Mouse (Mus musculus) hindbrain, embryonic 15.5 days (tissue): ENCODE results near the gene 1700003E16Rik. TPM values are rescaled to one million over a fixed set of nuclear protein-coding genes. Genes with fewer than 3 reads are reported as not detected.

Experiments
- ATAC-seq: fragments of 200-750 bp; cut with Nextera tagmentation; 2 replicates; pipeline ENCODE4 v1.8.0; 2017; ENCODE audit warnings: low read depth, moderate number of reproducible peaks, moderate TSS enrichment; ENCODE audit not compliant: low FRiP score
- H3K27ac ChIP-seq: fragments of 300-500 bp; sonication (generic); replicated peaks from 2 replicates; pipeline ENCODE4 v1.5.1; 2015; ENCODE audit warnings: mild to moderate bottlenecking, inconsistent platforms
- H3K27me3 ChIP-seq: fragments of 300-500 bp; sonication (generic); 2 replicates; pipeline ENCODE4 v1.6.1; 2015; ENCODE audit warnings: control low read depth, inconsistent platforms
- H3K36me3 ChIP-seq: fragments of 300-500 bp; sonication (generic); 2 replicates; pipeline ENCODE4 v1.6.1; 2015; ENCODE audit warnings: control low read depth, inconsistent platforms
- H3K4me1 ChIP-seq: fragments of 300-500 bp; sonication (generic); replicated peaks from 2 replicates; pipeline ENCODE4 v1.6.1; 2015; ENCODE audit warnings: control low read depth, inconsistent platforms
- H3K4me2 ChIP-seq: fragments of 300-500 bp; sonication (generic); 2 replicates; pipeline ENCODE4 v1.6.1; 2015; ENCODE audit warnings: moderate library complexity, mild to moderate bottlenecking, inconsistent platforms
- H3K4me3 ChIP-seq: fragments of 300-500 bp; sonication (generic); 2 replicates; pipeline ENCODE4 v1.5.1; 2015; ENCODE audit warnings: mild to moderate bottlenecking, inconsistent platforms
- H3K9ac ChIP-seq: fragments of 300-500 bp; sonication (generic); 2 replicates; pipeline ENCODE4 v1.6.1; 2015; ENCODE audit warnings: inconsistent platforms
- H3K9me3 ChIP-seq: fragments of 300-500 bp; sonication (generic); 2 replicates; pipeline ENCODE4 v1.6.1; 2016; ENCODE audit warnings: control low read depth, inconsistent platforms
- WGBS: fragments of 180-500 bp; shearing (Covaris S2); methylation state at CpG from one replicate; pipeline ENCODE4 v1.1.7; 2015; 5-methylcytosine and 5-hydroxymethylcytosine counted together
- polyA plus RNA-seq: library from polyadenylated mRNA; unstranded; fragments of >200 nt; fragmentation: Nextera tagmentation; extraction: Ambion mirVana; gene quantifications from 2 replicates; pipeline ENCODE4 v1.2.1, GENCODE M21; 2015

The 1700003E16Rik gene
- polyA plus RNA-seq, 1 experiment from 2014 or later, result 9.8 TPM

- Histone ChIP-seq H3K9me3 (no peaks in the 10 kb centered on the region), H3K4me3 (no peak overlapping the region; the same call in 1 of the 2 replicates)
These were observed 37.1 kb upstream of the 1700003E16Rik start for GRCm38 (mm10) chr6:83118825-83119733.

DNA sequence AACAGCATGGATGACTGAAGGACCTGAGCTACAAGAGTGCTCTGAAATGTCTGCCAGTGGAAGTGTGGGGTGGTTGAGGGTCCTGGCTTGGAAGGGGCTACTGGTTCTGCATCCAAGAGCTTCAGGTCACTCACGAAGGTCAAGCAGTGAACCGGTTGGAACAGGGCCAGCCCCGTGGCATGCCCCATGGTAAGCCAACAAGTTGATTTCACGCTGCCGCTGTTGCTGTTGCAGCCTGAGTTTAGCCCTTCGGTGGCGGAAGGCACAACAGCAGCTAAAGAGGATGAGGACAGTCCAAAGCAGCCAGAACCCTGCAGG lies 36.5 kb upstream of the 1700003E16Rik start:
- H3K4me2 ChIP-seq, result peak overlapping the region; percentile 99
- peak overlapping the region; percentile 70; the same call in 1 of the 2 replicates for H3K9ac ChIP-seq
- peaks cover 69% of the 10 kb centered on the region for H3K4me1 ChIP-seq
- 51% methylated on average over 7 of the region's 7 CpGs for WGBS
- ATAC-seq, result no peak
- H3K4me3 ChIP-seq, result peak overlapping the region; percentile 65
- H3K27ac ChIP-seq, result no peak overlapping the region
- no peaks in the 10 kb centered on the region for H3K27me3 ChIP-seq
- H3K36me3 ChIP-seq, result peaks cover 22% of the 10 kb centered on the region
- H3K9me3 ChIP-seq, result no peaks in the 10 kb centered on the region

More at GRCm38 (mm10) chr6:83118825-83119733, 37.1 kb upstream of the 1700003E16Rik start:
- 87% methylated on average over 14 of the region's 14 CpGs for WGBS
- peak overlapping the region; percentile 99 for H3K4me2 ChIP-seq
- no peak overlapping the region for H3K9ac ChIP-seq
- ATAC-seq, result no peak
- H3K36me3 ChIP-seq, result peaks cover 22% of the 10 kb centered on the region
- no peak overlapping the region for H3K27ac ChIP-seq
- peaks cover 68% of the 10 kb centered on the region for H3K4me1 ChIP-seq
- no peaks in the 10 kb centered on the region for H3K27me3 ChIP-seq

DNA sequence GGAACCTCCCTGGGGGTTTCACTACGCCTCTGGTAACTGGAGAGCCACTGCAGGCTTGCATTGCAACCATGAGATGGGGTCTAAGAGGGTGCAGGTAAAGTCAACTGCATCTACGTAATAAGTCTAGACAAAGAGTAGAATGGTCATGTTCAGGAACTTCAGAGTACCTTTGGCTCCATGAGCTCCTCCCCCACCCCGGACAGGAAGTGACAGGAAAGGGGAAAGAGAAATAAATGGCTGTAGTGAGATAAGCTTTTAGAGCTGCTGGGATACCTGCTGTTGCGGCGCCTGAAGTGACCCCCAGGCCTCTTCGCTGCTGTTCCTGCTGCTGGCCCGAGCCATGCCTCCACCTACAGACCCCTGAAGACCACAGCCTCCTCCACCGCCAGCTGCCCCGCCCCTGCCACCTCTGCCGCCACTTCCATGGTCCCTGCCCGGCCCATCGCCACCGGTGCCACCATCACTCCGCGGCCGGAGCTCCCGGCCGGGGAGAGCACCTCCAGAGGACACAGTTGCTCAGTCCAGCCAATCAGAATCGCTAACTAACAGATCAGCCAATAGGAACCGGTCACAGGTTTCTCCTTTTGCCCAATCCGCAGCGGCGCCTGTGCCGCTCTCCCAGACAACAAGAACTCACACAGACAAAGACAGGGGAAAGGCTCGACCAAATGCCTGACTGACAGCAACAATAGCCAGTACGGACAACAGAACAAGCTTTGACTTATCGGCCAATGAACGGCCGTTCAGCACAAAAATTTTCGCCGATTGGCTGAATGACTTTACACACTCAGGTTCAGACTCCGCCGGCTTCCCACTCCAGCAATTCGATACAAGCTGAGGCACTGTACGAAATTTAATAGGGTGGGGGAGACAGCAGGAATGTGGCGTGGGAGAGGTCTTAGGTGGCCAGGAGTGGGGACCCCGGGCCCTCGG lies 35.0 kb upstream of the 1700003E16Rik start, which contains the start of gene Wbp1:
Wbp1 (minus strand) TSS at position 630 of the 933 bp plus-strand sequence.
- WGBS, result under 1% methylated on average over 38 of the region's 38 CpGs
- no peaks in the 10 kb centered on the region for H3K27me3 ChIP-seq
- H3K4me3 ChIP-seq, result peak within 1 kb of the TSS; percentile 65
- peak within 1 kb of the TSS; percentile 95 for H3K27ac ChIP-seq
- ATAC-seq, result peak; percentile 96
- H3K9me3 ChIP-seq, result no peaks in the 10 kb centered on the region
- peaks cover 68% of the 10 kb centered on the region for H3K4me1 ChIP-seq
- peaks cover 22% of the 10 kb centered on the region for H3K36me3 ChIP-seq
- H3K9ac ChIP-seq, result peak within 1 kb of the TSS; percentile 76
- peak within 1 kb of the TSS; percentile 99 for H3K4me2 ChIP-seq

DNA sequence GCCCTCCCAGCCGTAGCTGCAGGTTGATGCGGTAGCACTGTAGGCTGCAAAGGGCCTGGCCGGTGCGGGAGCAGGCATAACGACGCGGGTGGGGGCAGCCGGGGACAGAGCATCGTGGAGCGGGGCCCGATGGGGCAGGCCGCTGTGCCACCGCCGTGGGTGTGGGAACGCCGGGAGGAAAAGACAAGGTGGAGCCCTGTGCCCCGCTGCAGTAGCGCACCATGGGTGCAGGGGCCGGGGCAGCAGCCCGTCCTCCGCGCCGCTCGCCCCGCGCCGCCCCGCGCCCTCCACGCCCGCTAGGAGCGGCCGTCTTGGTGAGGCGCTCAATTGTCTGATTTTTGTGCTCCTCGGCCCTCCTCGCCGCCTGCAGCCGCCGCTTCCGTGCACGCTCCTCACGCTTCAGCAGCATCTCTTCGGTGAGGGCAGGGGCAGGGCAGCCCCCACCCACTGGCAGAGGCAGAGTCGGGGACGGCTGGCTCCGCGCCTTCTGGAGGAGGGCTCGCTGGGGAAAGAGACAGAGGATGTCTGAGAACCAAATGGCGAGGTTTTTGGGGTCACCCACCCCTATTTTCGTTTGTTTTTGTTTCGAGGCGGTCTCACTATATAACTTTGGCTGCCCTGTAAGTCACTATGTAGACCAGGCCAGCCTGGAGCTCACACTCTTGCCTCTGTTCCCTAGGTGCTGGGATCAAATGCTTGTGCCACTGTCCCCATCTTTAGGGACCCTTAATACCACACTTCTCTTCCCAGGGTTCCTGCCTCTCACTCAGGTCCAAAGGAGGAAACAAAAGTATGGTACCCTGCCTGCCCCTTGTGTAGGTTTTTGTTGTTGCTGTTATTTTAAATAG lies 34.1 kb upstream of the 1700003E16Rik start:
- Histone ChIP-seq H3K4me1 (peaks cover 59% of the 10 kb centered on the region), H3K4me3 (peak overlapping the region; percentile 65), H3K9ac (peak overlapping the region; percentile 76), H3K4me2 (peak overlapping the region; percentile 99), H3K27me3 (no peaks in the 10 kb centered on the region), H3K27ac (peak overlapping the region; percentile 95), H3K36me3 (peaks cover 20% of the 10 kb centered on the region), H3K9me3 (no peaks in the 10 kb centered on the region)
- peak; percentile 2; the same call in 1 of the 2 replicates for ATAC-seq
- 2% methylated on average over 38 of the region's 52 CpGs for WGBS

- ATAC-seq, result no peak
- peak overlapping the region; percentile 99 for H3K4me2 ChIP-seq
- H3K27ac ChIP-seq, result no peak overlapping the region
- H3K4me3 ChIP-seq, result peak overlapping the region; percentile 65; the same call in 1 of the 2 replicates
- H3K36me3 ChIP-seq, result peaks cover 11% of the 10 kb centered on the region
- peaks cover 56% of the 10 kb centered on the region for H3K4me1 ChIP-seq
- H3K9ac ChIP-seq, result no peak overlapping the region
- no peaks in the 10 kb centered on the region for H3K9me3 ChIP-seq
- H3K27me3 ChIP-seq, result no peaks in the 10 kb centered on the region
- 56% methylated on average over 5 of the region's 5 CpGs for WGBS
These were observed 33.2 kb upstream of the 1700003E16Rik start for GRCm38 (mm10) chr6:83122961-83123360.

DNA sequence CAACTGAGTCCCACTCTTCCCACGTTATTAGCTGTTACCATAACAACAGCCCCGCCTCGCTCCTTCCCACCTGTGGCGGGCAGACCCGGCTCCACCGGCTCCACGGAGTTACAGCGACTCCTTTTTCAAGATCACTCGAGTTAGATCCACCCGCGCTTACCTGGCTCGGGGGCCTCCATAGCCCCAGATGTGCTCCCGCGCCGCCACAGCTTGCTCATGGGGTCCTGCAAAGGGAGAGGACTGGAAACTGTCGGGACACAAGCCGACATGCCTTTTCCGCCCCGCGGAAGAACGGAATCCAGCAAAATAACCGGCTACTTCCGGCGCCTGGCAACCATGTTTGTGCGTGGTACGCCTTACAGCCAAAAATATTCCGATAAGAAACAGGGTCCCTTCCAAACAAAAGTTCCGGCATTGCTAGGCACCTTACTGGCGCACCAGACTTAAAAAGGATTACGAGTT lies 31.3 kb upstream of the 1700003E16Rik start:
- H3K4me2 ChIP-seq, result peak overlapping the region; percentile 96
- peak overlapping the region; percentile 71 for H3K27ac ChIP-seq
- H3K9me3 ChIP-seq, result no peaks in the 10 kb centered on the region
- under 1% methylated on average over 30 of the region's 30 CpGs for WGBS
- H3K36me3 ChIP-seq, result no peaks in the 10 kb centered on the region
- peak; percentile 4; the same call in 1 of the 2 replicates for ATAC-seq
- H3K9ac ChIP-seq, result peak overlapping the region; percentile 65
- H3K4me1 ChIP-seq, result peaks cover 41% of the 10 kb centered on the region
- peak overlapping the region; percentile 81 for H3K4me3 ChIP-seq
- no peaks in the 10 kb centered on the region for H3K27me3 ChIP-seq

GRCm38 (mm10) chr6:83125331-83125730 lies 30.9 kb upstream of the 1700003E16Rik start, which contains the start of gene Ino80b:
Gene Ino80b, minus strand, starts transcription at chr6:83125431.
- no peaks in the 10 kb centered on the region for H3K9me3 ChIP-seq
- peak within 1 kb of the TSS; percentile 81 for H3K4me3 ChIP-seq
- H3K4me1 ChIP-seq, result peaks cover 37% of the 10 kb centered on the region
- H3K4me2 ChIP-seq, result peak within 1 kb of the TSS; percentile 96
- no peak for ATAC-seq
- H3K9ac ChIP-seq, result peak within 1 kb of the TSS; percentile 65
- H3K27me3 ChIP-seq, result no peaks in the 10 kb centered on the region
- no peaks in the 10 kb centered on the region for H3K36me3 ChIP-seq
- H3K27ac ChIP-seq, result peak within 1 kb of the TSS; percentile 71
- 19% methylated on average over 5 of the region's 5 CpGs for WGBS

DNA sequence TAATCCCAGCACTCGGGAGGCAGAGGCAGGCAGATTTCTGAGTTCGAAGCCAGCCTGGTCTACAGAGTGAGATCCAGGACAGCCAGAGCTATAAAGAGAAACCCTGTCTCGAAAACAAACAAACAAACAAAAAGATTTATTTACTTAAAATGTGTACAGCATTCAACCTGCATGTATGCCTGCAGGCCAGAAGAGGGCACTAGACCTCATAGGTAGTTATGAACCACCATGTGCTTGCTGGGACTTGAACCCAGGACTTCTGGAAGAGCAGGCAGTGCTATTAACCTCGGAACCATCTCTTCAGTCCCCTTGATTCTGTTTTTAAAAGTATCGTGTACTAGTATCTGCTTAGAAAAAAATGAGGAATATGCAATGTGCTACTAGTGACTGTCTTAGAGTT lies 28.8 kb upstream of the 1700003E16Rik start:
- Histone ChIP-seq H3K4me1 (peaks cover 24% of the 10 kb centered on the region), H3K4me3 (no peak overlapping the region), H3K36me3 (no peaks in the 10 kb centered on the region), H3K4me2 (no peak overlapping the region), H3K9ac (no peak overlapping the region), H3K9me3 (no peaks in the 10 kb centered on the region), H3K27me3 (no peaks in the 10 kb centered on the region), H3K27ac (no peak overlapping the region)
- WGBS, result 98% methylated on average over 5 of the region's 5 CpGs
- no peak for ATAC-seq

DNA sequence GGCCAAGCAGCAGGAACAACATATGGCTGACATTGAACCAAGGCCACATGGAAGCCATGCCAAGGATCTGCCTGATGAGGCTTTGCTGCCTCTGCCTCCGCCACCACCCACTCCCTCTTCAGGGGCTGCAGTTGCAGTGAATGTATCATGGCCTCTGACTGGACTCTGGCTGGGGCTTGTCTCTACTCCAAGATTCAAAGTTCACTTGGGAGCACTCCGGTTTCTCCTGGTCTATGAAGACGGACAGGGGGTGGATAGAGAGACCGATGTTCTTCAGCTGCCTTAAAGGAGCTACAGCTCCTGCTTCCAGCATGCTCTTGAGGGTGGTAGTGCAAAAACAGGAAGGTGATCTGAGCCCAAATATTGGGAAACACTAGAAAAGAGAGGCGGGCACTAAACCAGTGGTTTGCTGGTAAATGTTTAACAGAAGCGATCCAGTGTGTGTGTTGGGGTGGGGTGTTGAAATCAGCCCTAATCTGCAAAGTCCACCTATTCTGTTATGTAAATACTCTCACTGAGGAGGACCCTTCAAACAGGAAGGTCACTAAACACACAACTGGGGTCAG lies 24.7 kb upstream of the 1700003E16Rik start:
- Histone ChIP-seq H3K9ac (no peak overlapping the region), H3K4me2 (no peak overlapping the region), H3K27me3 (peaks cover 14% of the 10 kb centered on the region), H3K4me3 (no peak overlapping the region), H3K9me3 (no peaks in the 10 kb centered on the region), H3K36me3 (no peaks in the 10 kb centered on the region), H3K27ac (no peak overlapping the region), H3K4me1 (peaks cover 8% of the 10 kb centered on the region; the same call in 1 of the 2 replicates)
- WGBS, result 79% methylated on average over 6 of the region's 6 CpGs
- ATAC-seq, result no peak

- H3K36me3 ChIP-seq, result no peaks in the 10 kb centered on the region
- H3K9ac ChIP-seq, result no peak overlapping the region
- no peak overlapping the region for H3K27ac ChIP-seq
- peaks cover 19% of the 10 kb centered on the region for H3K27me3 ChIP-seq
- WGBS, result 84% methylated on average over 9 of the region's 9 CpGs
- no peak for ATAC-seq
- H3K4me1 ChIP-seq, result peaks cover 16% of the 10 kb centered on the region
- no peak overlapping the region for H3K4me3 ChIP-seq
- H3K4me2 ChIP-seq, result no peak overlapping the region
- no peaks in the 10 kb centered on the region for H3K9me3 ChIP-seq
These were observed 23.9 kb upstream of the 1700003E16Rik start for GRCm38 (mm10) chr6:83132176-83132919.
